Mouse (Mus musculus) heart, postnatal 0 days (tissue): Measurements from ENCODE around the gene Myb.

ENCODE experiments used
- CTCF ChIP-seq: IDR thresholded peaks from 2 replicates; pipeline ENCODE4 v1.5.1; 2016; ENCODE audit warnings: antibody characterized with exemption, control low read depth, low read depth
- EP300 ChIP-seq: IDR thresholded peaks from 2 replicates; pipeline ENCODE4 v1.6.1; 2016; ENCODE audit warnings: antibody characterized with exemption, low read depth

GRCm38 (mm10) chr10:21189756-21190397 is 29.1 kb upstream of the Myb start:
- TF ChIP-seq CTCF (no peak), EP300 (no peak)
